Mouse (Mus musculus) right cerebral cortex, postnatal 14 days (tissue): ENCODE measurements around the gene E130309D02Rik.

ENCODE experiments used
- DNase-seq: peaks from one replicate; pipeline ENCODE4 v3.0.0; 2022

The E130309D02Rik gene

DNA sequence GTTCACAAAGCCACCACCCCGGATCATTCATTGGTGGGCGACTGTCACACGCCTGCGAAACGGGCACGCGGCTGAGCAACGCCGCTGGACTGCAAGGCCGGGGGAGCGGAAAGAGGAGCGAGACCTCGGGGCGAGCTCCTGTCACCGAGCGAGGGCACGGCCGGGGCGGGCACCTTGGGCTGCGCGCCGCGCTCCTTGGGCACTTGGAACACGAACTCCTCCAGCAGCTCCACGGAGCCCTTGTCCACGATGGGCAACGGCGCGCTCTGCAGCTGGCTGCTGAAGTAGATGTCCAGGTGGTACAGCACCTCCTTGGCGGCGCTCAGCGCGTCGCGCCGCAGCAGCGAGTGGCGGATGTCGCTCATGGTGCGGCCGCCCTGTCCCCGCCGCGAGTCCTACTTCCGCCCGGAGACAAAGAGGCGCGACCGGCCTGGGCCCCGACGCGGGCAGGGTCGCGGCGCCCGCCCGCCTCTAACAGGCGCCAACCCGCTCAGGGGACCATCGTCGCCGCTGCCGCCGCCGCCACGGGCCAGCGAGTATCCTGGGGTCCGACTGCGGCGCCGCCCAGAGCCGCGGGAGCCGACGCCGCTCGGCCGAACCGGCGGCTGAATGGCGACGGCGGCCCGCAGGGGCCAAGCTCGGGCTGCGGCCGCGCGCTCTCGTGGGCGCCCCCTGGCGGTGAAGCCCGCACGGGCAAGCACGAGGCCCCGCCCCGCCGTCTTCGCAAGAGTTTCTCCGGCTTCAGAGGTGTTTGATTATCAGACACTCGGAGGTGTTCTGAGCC, at the start of gene E130309D02Rik:
Gene E130309D02Rik, minus strand, starts transcription at position 631 of the 784 bp plus-strand sequence.
- DNase-seq: peak; percentile 93

GRCm38 (mm10) chr5:143363678-143364615, 48.8 kb upstream of the E130309D02Rik start:
- no peak for DNase-seq

DNA sequence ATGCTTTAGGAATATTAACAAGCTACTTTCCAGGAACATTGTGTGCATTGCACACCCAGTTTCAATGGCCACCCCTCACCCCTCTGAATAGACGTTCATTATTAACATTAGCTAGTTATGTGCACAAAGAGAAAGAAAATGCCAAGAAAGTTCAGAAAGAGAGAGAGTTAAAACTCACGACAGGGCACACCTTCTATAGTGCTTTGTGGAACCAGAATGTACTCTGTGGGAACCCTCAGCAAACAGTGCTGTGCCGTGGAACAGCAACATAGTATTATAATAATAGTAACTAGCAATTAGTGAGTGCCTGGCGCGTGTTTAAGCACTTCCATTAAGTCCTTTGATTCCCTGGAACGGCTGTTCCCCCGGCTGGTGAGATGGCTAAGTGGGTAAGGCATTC, 46.3 kb upstream of the E130309D02Rik start:
- DNase-seq: no peak

- no peak for DNase-seq
Observed at GRCm38 (mm10) chr5:143360000-143360399, 44.8 kb upstream of the E130309D02Rik start.

- no peak for DNase-seq
Observed at GRCm38 (mm10) chr5:143359263-143359662, 44.1 kb upstream of the E130309D02Rik start.

DNA sequence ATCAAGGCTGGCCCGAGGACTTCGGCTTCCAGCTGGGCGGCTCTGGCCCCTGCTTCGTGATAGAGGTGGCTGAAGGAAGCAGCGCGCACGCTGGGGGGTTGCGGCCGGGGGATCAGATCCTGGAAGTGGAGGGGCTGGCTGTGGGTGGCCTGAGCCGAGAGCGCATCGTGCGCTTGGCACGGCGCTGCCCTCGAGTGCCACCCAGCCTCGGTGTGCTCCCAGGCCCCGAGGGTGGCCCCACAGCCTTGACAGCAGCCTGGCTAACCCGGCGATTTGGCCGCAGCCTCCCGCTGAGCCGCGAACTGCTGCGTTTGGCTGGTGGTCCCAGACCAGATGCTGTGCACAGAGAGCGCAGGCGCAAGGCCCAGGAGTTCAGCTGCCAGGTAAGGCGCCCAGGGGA, 42.4 kb upstream of the E130309D02Rik start:
- DNase-seq: no peak

- no peak for DNase-seq
Observed at GRCm38 (mm10) chr5:143356686-143357388, 41.7 kb upstream of the E130309D02Rik start, which contains the start of gene Grid2ip. Grid2ip (plus strand) TSS chr5:143357338.

DNA sequence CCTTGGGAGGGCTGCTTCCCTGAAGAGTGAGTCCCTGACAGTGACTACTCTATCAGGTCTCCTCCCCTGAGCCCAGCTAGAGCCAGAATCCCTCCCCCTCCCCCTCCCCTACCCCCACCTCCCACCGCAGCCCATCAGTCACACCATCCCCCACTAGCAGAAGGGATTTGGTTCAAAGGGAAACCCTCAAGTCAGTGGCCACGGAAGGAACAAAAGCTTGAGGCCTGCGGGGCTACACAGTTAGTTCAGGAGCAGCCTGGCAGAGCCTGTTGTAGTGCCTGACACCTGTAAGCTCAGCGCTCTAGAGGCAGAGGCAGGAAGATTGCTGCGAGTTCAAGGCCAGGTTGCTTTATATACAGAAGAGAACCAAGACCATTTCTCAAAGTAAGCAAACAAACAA, 40.9 kb upstream of the E130309D02Rik start:
- no peak for DNase-seq

- DNase-seq: no peak
Observed at GRCm38 (mm10) chr5:143346367-143346766, 31.2 kb upstream of the E130309D02Rik start.

- no peak for DNase-seq
Observed at GRCm38 (mm10) chr5:143339603-143340002, 24.4 kb upstream of the E130309D02Rik start.

DNA sequence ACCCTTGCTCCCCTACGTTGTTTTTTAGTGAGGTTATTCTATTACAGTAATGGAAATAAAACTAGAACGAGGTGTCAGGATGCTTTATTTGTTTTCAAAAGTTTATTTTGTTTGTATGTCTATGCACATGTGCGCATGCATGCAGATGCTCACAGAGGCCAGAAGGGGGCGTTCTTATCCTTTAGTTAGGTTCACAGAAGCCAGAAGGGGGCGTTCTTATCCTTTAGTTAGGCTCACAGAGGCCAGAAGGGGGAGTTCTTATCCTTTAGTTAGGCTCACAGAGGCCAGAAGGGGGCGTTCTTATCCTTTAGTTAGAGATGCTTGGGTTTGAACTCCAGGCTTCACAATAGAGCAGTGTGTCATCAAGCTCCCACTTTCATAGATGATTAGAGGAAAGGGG, 21.4 kb upstream of the E130309D02Rik start:
- no peak for DNase-seq

- DNase-seq: no peak
Observed at GRCm38 (mm10) chr5:143335089-143335460, 19.9 kb upstream of the E130309D02Rik start.

DNA sequence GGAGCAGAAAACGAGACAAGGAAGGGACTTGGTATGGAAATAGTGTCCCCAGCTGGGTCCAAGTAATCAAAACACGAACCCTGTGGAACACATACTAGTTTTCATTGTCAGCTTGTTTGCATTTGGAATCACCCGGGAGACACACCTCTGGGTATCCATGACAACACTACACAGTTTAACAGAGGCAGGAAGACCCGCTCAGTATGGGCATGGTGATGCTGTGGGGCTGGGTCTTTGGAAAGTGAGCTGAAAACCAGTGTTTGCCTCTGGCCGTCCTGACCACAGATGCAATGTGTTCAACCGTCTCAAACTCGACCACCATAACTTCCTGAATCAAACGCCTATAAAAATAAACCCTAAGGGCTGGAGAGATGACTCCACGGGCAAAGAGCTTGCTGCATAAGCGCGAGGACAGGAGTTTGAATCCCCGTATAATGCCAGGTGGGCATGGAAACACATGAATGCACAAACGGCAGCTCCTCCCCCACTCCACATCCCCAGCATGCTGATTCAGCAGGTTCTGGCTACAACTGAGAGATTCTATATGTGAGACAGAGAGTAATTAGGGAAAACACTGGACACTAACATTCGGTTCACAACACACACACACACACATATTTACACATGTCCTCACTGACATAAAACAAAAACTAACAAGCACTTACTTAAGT, 19.4 kb upstream of the E130309D02Rik start:
- no peak for DNase-seq

DNA sequence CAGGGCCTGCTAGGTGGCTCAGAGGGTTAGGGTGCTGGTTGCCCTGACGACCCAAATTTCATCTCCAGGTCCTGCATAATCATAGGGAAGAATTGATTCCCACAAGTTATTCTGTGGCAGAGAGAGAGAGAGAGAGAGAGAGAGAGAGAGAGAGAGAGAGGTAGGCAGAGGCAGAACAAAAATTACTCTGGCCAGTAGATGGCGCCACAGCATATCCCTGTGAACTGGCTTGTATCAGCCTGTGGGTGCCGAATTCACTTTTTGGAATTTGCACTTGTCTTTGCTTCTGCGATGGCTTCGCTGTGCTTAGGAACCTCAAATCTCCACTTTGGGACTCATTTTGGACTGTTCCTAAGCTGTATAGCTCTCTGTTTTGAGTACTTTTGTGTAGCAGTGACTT, 18.7 kb upstream of the E130309D02Rik start:
- peak; percentile 92 for DNase-seq

DNA sequence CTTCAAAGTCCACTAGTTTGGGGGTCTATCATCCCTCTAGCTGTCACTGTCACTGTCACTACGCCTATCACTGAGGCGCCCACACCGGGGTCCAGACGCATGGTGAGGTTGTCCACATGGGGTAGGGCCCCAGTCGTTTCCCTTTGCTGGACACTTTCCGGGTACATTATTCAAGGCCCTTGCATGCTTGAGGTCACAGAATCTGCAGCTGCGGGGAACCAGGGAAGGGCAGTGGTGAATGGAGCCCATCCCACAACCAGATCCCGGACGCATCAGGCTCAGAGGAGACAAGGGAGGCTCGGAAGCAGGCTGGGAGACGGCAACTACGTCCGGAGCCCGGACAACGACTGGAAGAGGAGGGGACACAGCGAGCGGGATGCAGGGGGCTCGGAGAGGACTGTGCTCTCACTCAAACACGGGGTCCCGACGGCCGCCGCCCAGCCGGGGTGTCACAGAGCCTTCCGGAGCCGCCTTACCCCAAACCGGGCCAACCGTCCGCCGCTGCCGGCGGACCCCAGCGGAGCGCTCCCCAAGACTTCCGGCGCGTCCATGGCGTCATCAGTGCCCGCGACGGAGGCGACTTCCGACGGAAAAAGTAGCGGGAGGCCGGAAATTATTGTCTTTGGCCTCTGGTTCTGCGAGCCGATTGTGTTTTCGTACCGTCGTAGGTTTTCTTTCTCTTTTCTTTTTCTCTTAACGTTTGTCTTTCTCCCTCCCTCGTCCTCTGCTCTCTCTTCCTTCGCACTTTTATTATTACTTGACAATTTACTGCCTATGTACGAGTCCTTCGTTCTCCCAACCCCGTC, 13.7 kb upstream of the E130309D02Rik start, which contains the start of gene Zdhhc4:
Gene Zdhhc4, minus strand, starts transcription at position 567 of the 806 bp plus-strand sequence.
- peak; percentile 92 for DNase-seq

GRCm38 (mm10) chr5:143317288-143317610, 2.1 kb upstream of the E130309D02Rik start:
- no peak for DNase-seq

DNA sequence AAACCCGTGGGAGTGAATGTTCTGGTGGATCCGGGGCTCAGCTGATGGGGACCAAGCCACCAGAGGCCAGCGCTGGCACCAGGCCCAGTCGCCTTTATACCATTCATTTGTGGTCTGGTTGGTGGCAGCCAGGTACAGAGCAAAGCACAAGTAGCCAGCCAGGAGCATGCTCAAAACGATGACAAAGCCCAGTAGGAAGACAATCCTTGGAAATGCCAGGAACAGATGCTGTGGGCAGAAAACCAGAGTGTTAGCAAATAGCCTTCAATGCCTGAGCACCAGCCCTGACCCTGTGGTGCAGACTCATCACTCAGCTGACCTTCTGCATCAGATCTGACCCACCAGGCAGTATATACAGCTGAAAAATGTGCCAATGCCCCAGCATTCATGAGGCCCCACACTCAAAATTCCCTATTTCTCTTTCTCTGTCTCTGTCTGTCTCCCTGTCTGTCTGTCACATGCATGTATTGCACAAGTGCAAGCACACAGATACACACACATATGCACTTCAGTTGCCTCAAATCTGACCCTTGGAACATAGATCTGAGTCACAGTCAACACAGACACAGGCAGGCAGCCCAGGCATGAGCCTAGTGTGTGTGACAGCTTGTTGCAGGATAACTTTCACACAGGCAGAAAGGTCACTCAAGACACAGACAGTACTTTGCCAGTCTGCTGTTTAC, 1.6 kb upstream of the E130309D02Rik start:
- DNase-seq: no peak

DNA sequence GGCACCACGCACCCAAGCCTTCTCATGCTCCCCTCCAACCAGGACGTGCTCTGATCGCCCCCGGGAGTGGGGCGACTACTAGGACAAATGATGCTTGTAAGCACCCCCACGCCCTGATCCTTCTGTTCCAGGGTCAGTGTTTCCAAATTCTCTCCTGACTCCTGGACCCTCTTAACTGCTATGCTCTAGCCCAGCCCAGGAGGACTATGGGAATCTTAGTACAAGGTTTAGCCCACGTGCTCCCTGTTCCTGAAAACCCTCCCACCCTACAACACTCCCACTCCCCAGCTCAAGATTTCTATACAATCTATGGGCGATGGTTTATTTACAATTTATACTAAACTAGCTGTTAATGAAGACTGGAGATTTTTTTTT, 341 bp upstream of the E130309D02Rik start:
- no peak for DNase-seq

GRCm38 (mm10) chr5:143314183-143314729, 904 bp downstream of the E130309D02Rik start:
- DNase-seq: no peak

DNA sequence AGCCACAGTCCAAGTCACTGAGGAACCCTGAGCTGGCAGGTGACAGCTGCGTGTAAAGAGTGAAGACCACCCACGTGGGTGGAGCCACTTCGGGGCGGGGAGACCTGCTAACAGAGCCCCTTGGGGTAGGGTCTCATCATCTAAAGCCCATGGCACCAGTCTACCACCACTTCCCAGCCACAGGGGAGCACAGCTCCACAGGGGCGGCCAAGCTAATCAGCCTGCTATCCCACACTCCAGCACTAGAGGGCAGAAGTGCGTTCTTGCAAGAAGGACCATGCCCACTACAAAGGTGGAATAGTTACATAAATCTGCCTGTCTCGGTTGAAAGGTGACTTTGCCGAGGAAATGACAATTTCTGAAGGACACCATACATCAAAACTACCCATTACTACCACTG, 3.3 kb downstream of the E130309D02Rik start:
- peak; percentile 88 for DNase-seq

- DNase-seq: no peak
Observed at GRCm38 (mm10) chr5:143309916-143310315, 5.2 kb downstream of the E130309D02Rik start.
